Comparison of ENCODE assay signal across 25 mouse cellular contexts in genomic region chr4:84026144-84026543, GRCm38 (mm10).
DNase-seq lines count a peak whose midpoint lies in the region; ATAC-seq and TF ChIP-seq lines count a peak whose summit lies in the region.
"Had no signal": no experiment of that assay in that cellular context is flagged by ENCODE, and none has a peak within 500 bp of the region (broad histone marks: within the 10 kb centered on the region; RNA-seq: fewer than 3 reads in every experiment).

No protein-coding gene starts in this region.

- peak; percentile 38; the same call in 1 of the 2 replicates for ATAC-seq in granulocyte monocyte progenitor cell, adult 5-6 weeks (replicated peaks; ENCODE audit: poor library complexity, severe bottlenecking)
- ATAC-seq: activated CD4-positive, CD25-positive, alpha-beta regulatory T cell, adult 4 months; CD4-positive, CD25-positive, alpha-beta regulatory T cell, adult 4 months; liver, postnatal 0 days; midbrain, embryonic 15.5 days had no signal

- DNase-seq in adrenal gland, adult (ENCODE audit: inconsistent age in 2 of 2, low spot score in 1 of 2), result peak; percentile 24 to 74
- DNase-seq in adrenal gland, postnatal 25 days, result no peak
- DNase-seq in gastrocnemius, adult 2 months, result peak; percentile 22
- DNase-seq in gastrocnemius, postnatal 4 days (ENCODE audit: low spot score in 2 of 2), result no peak
- DNase-seq in adrenal gland, adult 8-10 months, result peak; percentile 48
- no peak for DNase-seq in cerebellum, postnatal 4 days (ENCODE audit: low spot score in 2 of 2)
- no peak for DNase-seq in kidney, postnatal 4 days
- DNase-seq: cerebellum, adult 11-12 months; gastrocnemius, postnatal 25 days; kidney, adult 2 months; kidney, postnatal 25 days; left cerebral cortex, postnatal 4 days; liver; liver, postnatal 0 days; lung, postnatal 14 days; spleen, adult 18-20 months; thymus, postnatal 36 days had no signal

- intact Hi-C loops in gastrocnemius, adult 2 months (cut with DNase I), result no loop called here

- no peak overlapping the region for H3K27ac ChIP-seq in gastrocnemius, adult 2 months
- H3K27ac ChIP-seq: heart, embryonic 15.5 days; hindbrain, embryonic 10.5 days; midbrain, embryonic 15.5 days; neural tube, embryonic 15.5 days had no signal

- no peak overlapping the region for H3K4me3 ChIP-seq in gastrocnemius, adult 2 months
- H3K4me3 ChIP-seq: heart, embryonic 15.5 days; hindbrain, embryonic 10.5 days; megakaryocyte, embryonic 14.5 days; midbrain, embryonic 15.5 days; neural tube, embryonic 15.5 days had no signal

- TF ChIP-seq CTCF in gastrocnemius, adult 2 months (IDR thresholded peaks at IDR 0.05), result no peak

Comparison
In these comparisons a context has a peak if more than half of its experiments do, and no peak if none do; other contexts are left out.
1. DNase-seq: peak in adrenal gland, adult (2 of 2), gastrocnemius, adult 2 months (single experiment) and adrenal gland, adult 8-10 months (single experiment); none in adrenal gland, postnatal 25 days (single experiment), gastrocnemius, postnatal 4 days (0 of 2), cerebellum, postnatal 4 days (0 of 2) and kidney, postnatal 4 days (0 of 2).